Mouse (Mus musculus): ENCODE measurements around the gene Olfr656. TPM values are rescaled to one million over a fixed set of nuclear protein-coding genes. Genes with fewer than 3 reads are reported as not detected.
A peak's percentile ranks its signal among the peaks of the same experiment; 100 is the strongest.

The Olfr656 gene
- total RNA-seq (2015), result not detected in 2 replicates
- total RNA-seq (2017), result not detected in 2 replicates

DNA sequence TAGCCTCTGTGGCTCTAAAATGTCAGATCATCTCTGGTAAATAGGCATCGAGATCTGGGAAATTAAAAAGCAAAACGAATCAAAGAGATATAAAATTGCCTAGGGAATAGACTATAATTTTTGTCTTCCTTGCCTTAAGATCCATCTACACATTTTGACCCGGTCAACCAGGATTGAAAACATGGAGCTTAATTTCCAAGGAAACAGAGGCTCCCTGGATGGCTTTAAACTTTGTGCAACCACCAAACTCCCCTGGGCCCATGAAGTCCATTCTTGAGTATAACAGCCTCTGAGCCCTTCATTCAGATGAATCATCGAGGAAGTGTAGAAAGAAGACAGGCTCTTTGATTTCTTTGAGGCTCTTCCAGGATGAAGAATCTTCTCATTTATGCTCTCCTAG, at the start of gene Olfr656:
Olfr656 (plus strand) TSS at position 301 of the 400 bp plus-strand sequence.
- no peak for ATAC-seq (ENCODE audit: poor library complexity, severe bottlenecking)

DNA sequence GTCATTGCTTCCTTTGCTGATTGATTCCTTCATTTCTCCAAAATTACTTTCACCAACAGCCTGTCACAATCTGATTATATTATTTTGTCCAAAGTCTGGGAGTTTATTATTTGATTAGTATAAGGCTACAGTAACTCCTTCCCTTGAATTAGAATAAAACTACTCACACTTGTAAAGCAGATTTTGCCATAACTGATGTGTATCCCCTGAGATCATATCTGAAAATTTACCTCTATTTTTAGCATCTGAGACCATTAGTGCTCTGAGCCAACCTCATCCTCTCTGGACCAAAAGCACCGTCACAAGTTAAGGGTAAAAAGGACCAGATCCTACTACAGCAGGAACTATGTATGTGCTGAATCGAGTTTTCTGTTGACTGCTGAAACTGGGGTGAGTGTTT, 36.7 kb upstream of the Olfr656 start, which contains the start of gene Olfr653:
Olfr653 (plus strand) TSS at position 301 of the 400 bp plus-strand sequence.
- no peak for ATAC-seq (ENCODE audit: poor library complexity, severe bottlenecking)

DNA sequence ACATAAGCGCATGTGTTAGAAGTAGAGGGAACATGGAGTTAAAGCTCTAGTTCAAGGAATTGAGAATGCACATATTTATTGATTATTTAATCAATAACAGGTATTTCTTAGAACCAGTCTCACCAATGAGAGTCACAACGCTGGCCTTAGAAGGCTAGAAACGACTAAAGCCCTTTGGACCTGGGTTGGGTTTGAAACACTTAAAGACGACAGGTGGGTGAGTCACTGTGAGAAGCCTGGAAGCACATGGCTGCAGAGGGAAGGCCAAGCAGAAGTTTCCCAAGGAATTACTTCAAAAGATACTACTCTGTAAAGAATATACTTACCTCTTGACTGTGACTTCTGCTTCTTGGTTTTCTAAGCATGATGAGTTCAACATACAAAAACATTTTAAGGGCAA, 32.9 kb upstream of the Olfr656 start:
- ATAC-seq (ENCODE audit: poor library complexity, severe bottlenecking), result no peak

DNA sequence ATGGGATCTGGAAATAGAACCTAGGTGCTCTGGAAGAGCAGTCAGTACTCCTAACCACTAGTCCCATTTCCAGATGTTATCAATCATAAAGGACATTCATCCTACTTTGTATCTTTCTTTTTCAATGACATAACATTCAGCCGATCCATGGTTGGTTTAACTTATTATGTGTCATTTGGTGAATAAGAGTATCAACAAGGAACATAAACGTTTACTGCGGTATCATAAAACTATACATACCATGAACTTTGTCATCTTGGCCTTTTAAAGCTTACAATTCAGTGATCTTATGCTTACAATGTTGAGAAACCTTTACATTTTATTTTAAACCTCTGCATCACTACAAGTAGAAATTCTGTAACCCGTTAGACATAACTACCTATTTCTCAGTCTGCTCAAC, 32.3 kb upstream of the Olfr656 start:
- no peak for ATAC-seq (ENCODE audit: poor library complexity, severe bottlenecking)

DNA sequence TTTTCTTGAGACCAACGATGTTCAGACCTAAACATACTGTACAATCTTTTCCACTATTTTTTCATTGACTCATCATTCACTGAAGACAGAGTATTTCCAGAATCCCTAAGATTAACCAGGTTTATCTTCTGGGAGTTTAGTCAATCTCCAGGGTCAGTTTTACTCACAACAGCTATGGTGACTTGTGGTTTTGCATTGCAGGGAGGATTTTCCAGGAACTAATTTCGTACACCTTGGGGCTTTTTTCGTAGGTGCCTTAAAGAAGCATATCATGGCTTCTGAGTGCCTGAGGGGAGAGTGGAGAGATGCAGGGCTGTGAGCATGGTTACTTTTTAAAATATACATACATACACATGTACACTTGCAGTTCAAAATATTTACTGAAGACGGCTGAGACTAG, 27.0 kb upstream of the Olfr656 start, which contains the start of gene Olfr654:
Olfr654 (plus strand) TSS at position 301 of the 400 bp plus-strand sequence.
- no peak for ATAC-seq (ENCODE audit: poor library complexity, severe bottlenecking)

DNA sequence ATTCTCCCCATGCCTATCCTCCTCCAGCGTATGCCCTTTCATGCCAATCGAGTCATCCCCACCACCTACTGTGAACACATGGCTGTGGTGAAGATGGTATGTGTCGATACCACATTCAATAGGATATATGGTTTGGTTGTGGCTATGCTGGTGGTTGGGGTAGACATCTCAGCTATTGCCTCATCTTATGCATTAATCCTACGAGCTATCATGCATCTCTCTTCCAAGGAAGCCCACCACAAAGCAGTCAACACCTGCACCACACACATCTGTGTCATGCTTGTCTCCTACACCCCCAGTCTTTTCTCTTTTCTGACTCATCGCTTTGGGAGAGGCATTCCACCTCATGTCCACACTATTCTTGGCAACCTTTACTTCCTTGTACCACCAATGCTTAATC, 25.5 kb upstream of the Olfr656 start:
- no peak for ATAC-seq (ENCODE audit: poor library complexity, severe bottlenecking)

DNA sequence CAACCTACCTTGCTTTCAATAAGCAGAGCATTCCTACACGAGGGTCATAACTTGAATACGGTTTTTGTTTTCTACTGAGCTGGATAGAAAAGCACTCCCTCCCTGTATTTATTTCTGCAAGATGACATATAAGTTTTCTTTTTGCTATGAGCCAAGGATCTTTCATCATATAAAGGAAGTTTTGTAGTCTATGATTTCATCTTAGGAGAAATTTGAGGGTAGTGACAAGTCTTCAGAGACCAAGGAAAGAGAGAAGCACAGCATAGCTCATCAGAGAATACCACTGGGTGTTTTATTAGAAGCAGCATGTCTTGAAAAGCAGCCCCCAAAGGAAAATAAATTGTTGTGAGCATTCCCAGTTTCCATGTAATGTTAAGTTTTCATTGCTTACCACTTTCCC, 12.1 kb upstream of the Olfr656 start, which contains the start of gene Olfr655:
Olfr655 (minus strand) TSS at position 101 of the 400 bp plus-strand sequence.
- no peak for ATAC-seq (ENCODE audit: poor library complexity, severe bottlenecking)

DNA sequence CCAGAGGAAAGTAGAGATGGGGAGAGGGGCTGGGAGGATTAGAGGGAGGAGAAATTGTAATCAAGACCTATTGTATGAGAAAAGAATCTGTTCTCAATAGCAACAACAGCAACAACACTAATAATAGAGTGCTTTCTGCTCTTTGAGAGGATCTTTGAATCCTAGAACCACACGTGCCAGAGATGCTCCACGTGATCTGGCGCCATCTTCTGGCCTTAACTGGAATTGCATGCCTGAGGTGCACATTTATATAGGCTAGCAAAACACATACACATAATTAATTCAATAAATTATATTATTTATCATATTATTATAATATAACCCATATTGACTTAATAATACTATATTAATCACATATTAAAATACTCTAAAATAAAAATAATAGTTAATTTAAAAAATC, 10.6 kb upstream of the Olfr656 start:
- peak; percentile 93 for ATAC-seq (ENCODE audit: poor library complexity, severe bottlenecking)

DNA sequence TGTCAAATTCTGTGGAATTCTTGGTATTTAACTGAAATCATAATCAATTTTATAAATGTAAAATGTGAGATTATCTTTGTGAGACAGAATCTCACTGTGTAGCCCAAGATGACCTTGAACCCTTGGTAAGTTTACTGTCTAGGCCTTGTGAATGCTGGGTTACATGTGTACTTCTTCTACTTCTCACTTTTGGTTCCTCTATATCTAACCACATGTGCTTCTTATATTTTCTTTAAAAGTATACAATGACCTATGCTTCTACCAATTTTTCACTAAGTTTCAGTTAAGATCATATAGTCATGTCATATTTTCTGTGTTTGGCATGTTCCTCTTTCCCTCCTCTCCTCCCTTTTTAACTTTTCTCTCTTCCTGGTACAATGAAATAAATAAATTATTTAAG, 9.0 kb upstream of the Olfr656 start:
- ATAC-seq (ENCODE audit: poor library complexity, severe bottlenecking), result peak; percentile 72

DNA sequence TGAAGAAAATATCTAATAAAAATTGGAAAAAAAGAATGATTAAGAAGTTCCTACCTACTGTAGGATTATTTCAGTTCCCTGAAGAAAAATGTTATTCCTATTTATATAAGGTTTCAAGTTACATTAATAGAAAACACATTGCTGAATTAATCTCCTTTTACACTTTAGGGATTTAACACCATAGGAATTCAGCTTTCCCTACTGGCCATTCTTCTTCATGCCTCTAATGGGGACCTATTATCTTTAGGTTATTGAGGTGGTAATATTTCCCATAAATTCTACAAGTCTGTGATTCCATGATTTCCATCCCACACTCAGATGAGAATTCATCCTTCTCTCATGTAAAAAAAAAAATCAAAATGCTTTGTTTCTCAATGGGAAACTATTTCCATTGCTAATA, 10.7 kb downstream of the Olfr656 start, which contains the start of gene Olfr657:
Olfr657 (plus strand) TSS at position 301 of the 400 bp plus-strand sequence.
- no peak for ATAC-seq (ENCODE audit: poor library complexity, severe bottlenecking)

DNA sequence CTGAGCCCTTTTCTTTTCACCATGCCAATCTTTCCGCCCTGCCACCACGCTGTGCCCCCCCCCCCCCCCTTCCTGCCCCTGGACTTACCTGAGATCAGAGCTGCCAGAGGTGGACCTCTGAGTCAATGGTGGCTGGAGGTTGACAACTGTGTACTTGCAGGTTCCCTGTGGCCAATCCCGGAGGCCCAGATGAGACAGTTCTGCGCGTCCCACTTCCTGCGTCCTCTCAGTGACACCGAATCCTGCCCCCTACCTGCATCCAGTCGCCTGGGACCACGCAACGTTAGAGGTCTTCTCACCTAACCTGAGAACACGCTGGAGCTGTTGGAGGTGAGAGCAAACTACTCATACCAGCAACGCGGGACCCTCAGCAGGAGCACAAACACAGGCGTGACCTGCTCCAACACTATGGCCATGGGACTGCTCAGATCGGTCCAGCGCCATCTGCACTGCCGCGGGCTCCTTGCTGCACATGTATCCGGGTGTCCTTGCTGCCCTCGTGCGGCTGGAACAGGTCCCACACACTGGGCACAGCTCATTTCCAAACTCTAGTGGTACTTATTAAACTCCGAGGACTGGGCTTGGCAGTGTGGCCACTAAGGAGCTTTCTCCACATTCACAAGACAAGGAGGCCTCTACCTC, 33.2 kb downstream of the Olfr656 start, which contains the start of gene Olfr658:
Olfr658 (minus strand) TSS at position 465 of the 642 bp plus-strand sequence.
- ATAC-seq (ENCODE audit: poor library complexity, severe bottlenecking), result peak; percentile 99

DNA sequence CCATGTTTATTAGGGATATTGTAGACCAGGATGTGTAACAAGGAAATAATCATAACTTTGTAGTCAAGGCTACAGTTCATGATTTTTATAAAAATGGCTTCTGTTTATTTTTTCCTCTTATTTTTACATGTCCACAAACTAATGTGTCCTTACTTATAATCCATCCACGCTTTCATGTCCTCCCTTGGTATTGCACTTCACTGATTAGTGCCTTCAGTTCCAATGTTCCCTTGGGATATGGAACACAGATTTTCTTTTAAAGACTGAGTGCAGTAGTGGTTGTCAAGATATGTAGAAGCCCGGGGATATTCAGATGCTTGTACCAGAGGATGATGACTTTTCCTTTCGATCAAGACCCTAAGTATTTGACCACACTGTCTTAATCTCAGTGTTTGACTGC, 52.7 kb downstream of the Olfr656 start, which contains the start of gene Olfr659:
Olfr659 (plus strand) TSS at position 301 of the 400 bp plus-strand sequence.
- no peak for ATAC-seq (ENCODE audit: poor library complexity, severe bottlenecking)

Other genes with a start within 250 kb of the Olfr656 start
- gene Trim30b, start 244.1 kb upstream of the Olfr656 start, total RNA-seq (2015), result 20.5 and 28.5 TPM in 2 replicates
- 18.2 and 23.0 TPM in 2 replicates for gene Trim30b, start 244.1 kb upstream of the Olfr656 start, total RNA-seq (2017)
- gene Trim30c, start 213.1 kb upstream of the Olfr656 start, total RNA-seq (2015), result 2.0 and 2.8 TPM in 2 replicates
- gene Trim30c, start 213.1 kb upstream of the Olfr656 start, total RNA-seq (2017), result 3.9 and 5.7 TPM in 2 replicates
- 113 and 121 TPM in 2 replicates for gene Trim30a, start 148.8 kb upstream of the Olfr656 start, total RNA-seq (2015)
- 82.3 and 86.1 TPM in 2 replicates for gene Trim30a, start 148.8 kb upstream of the Olfr656 start, total RNA-seq (2017)
- 43.3 and 43.8 TPM in 2 replicates for gene Trim30d, start 106.1 kb upstream of the Olfr656 start, total RNA-seq (2015)
- 39.9 and 41.0 TPM in 2 replicates for gene Trim30d, start 106.1 kb upstream of the Olfr656 start, total RNA-seq (2017)
- gene Olfr651, start 63.8 kb upstream of the Olfr656 start, total RNA-seq (2015), result not detected in 2 replicates
- gene Olfr651, start 63.8 kb upstream of the Olfr656 start, total RNA-seq (2017), result not detected in 2 replicates
- gene Olfr652, start 53.1 kb upstream of the Olfr656 start, total RNA-seq (2015), result not detected in 2 replicates
- not detected in 2 replicates for gene Olfr652, start 53.1 kb upstream of the Olfr656 start, total RNA-seq (2017)
- not detected in 2 replicates for gene Olfr653, start 36.6 kb upstream of the Olfr656 start, total RNA-seq (2015)
- not detected in 2 replicates for gene Olfr653, start 36.6 kb upstream of the Olfr656 start, total RNA-seq (2017)
- not detected in 2 replicates for gene Olfr654, start 26.9 kb upstream of the Olfr656 start, total RNA-seq (2015)
- gene Olfr654, start 26.9 kb upstream of the Olfr656 start, total RNA-seq (2017), result not detected in 2 replicates
- gene Olfr655, start 12.2 kb upstream of the Olfr656 start, total RNA-seq (2015), result not detected in 2 replicates
- gene Olfr655, start 12.2 kb upstream of the Olfr656 start, total RNA-seq (2017), result not detected in 2 replicates
- not detected in 2 replicates for gene Olfr657, start 10.8 kb downstream of the Olfr656 start, total RNA-seq (2015)
- gene Olfr657, start 10.8 kb downstream of the Olfr656 start, total RNA-seq (2017), result not detected in 2 replicates
- not detected in 2 replicates for gene Olfr658, start 33.4 kb downstream of the Olfr656 start, total RNA-seq (2015)
- not detected in 2 replicates for gene Olfr658, start 33.4 kb downstream of the Olfr656 start, total RNA-seq (2017)
- gene Olfr659, start 52.8 kb downstream of the Olfr656 start, total RNA-seq (2015), result not detected in 2 replicates
- gene Olfr659, start 52.8 kb downstream of the Olfr656 start, total RNA-seq (2017), result not detected in 2 replicates
- not detected in 2 replicates for gene Olfr661, start 72.5 kb downstream of the Olfr656 start, total RNA-seq (2015)
- gene Olfr661, start 72.5 kb downstream of the Olfr656 start, total RNA-seq (2017), result not detected in 2 replicates
- gene Usp17le, start 163.5 kb downstream of the Olfr656 start, total RNA-seq (2015), result not detected in 2 replicates
- gene Usp17le, start 163.5 kb downstream of the Olfr656 start, total RNA-seq (2017), result not detected in 2 replicates
- gene Usp17lb, start 228.6 kb downstream of the Olfr656 start, total RNA-seq (2015), result not detected in 2 replicates
- gene Usp17lb, start 228.6 kb downstream of the Olfr656 start, total RNA-seq (2017), result not detected in 2 replicates
- not detected in 2 replicates for gene Usp17la, start 243.1 kb downstream of the Olfr656 start, total RNA-seq (2015)
- gene Usp17la, start 243.1 kb downstream of the Olfr656 start, total RNA-seq (2017), result not detected in 2 replicates

Data from megakaryocyte, adult 5-6 weeks (primary cell).